ENCODE assay signal across 9 mouse cellular contexts in the genomic region with DNA sequence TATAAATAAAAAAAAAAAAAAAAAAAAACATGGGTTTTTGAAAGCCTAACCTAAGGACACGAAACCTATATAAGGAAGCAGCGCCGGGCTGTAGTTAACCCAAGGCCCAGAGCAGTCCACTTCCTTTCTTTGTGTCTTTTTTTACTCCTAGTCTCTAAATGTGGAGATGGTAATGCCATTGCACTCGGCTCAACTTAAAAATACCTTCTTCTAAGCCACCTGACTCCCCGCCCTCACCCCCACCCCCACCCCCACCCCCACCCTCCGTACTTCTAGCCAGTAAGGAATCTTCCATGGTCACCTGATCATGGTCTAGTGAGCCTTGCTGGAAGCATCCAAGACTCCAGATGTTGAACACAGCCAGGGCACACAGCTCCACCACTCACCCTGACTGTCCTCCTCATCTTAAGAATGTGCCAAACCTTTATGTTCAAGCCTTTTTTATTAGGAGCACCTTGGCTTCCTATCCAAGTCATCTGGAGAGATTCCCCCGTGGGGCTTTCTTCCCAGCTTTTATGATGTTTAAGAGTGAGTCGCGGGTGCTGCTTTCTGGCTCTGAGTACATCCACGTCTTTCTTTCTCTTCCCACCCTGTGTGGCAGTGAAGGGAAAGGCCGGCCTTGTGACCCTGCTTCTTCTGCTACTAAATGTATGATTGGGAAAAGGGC. TPM values are rescaled to one million over a fixed set of nuclear protein-coding genes. Genes with fewer than 3 reads are reported as not detected.
DNase-seq lines count a peak whose midpoint lies in the region; ATAC-seq lines count a peak whose summit lies in the region.
"Had no signal": no experiment of that assay in that cellular context is flagged by ENCODE, and none has a peak within 500 bp of the region (broad histone marks: within the 10 kb centered on the region; RNA-seq: fewer than 3 reads in every experiment).

No protein-coding gene starts in this region.

- ATAC-seq in heart, embryonic 15.5 days (replicated peaks; ENCODE audit: insufficient number of reproducible peaks, insufficient read depth, low FRiP score, low read depth) = no peak
- no peak for ATAC-seq in liver, embryonic 12.5 days

- peak overlapping the region; percentile 74 for H3K27ac ChIP-seq in heart, embryonic 15.5 days
- H3K27ac ChIP-seq in brown adipose tissue, adult 24 weeks (replicated peaks; ENCODE audit: low read depth, low read length) = peak overlapping the region; percentile 99
- H3K27ac ChIP-seq in liver, embryonic 12.5 days = peak overlapping the region; percentile 95

- DNase-seq in heart, postnatal 25 days (ENCODE audit: low spot score) = no peak
- DNase-seq in A20 (ENCODE audit: low read depth, low spot score) = peak; percentile 26
- DNase-seq in ovary, postnatal 36 days (ENCODE audit: low spot score) = no peak
- no peak for DNase-seq in cerebellum, adult 18-20 months
- DNase-seq in cerebellum, adult 11 months = no peak

- H3K27me3 ChIP-seq in heart, embryonic 15.5 days = no peaks in the 10 kb centered on the region
- 0 out of 2 replicates have a peak, but pooled peaks cover 3% of the 10 kb centered on the region for H3K27me3 ChIP-seq in liver, embryonic 12.5 days (replicated peaks)

- peaks cover 35% of the 10 kb centered on the region for H3K4me1 ChIP-seq in heart, embryonic 15.5 days (replicated peaks)
- peaks cover 36% of the 10 kb centered on the region for H3K4me1 ChIP-seq in brown adipose tissue, adult 24 weeks (ENCODE audit: control insufficient read depth, insufficient read depth, insufficient read length, low read length)
- H3K4me1 ChIP-seq in liver, embryonic 12.5 days = peaks cover 65% of the 10 kb centered on the region

- no peak overlapping the region for H3K4me3 ChIP-seq in heart, embryonic 15.5 days
- no peak overlapping the region for H3K4me3 ChIP-seq in brown adipose tissue, adult 24 weeks (ENCODE audit: insufficient read depth, low read depth, low read length)
- H3K4me3 ChIP-seq in liver, embryonic 12.5 days = peak overlapping the region; percentile 38; the same call in 1 of the 2 replicates

- H3K4me2 ChIP-seq in heart, embryonic 15.5 days = peak overlapping the region; percentile 44
- H3K4me2 ChIP-seq in liver, embryonic 12.5 days = peak overlapping the region; percentile 66

- no peaks in the 10 kb centered on the region for H3K9me3 ChIP-seq in heart, embryonic 15.5 days (replicated peaks)
- H3K9me3 ChIP-seq in liver, embryonic 12.5 days (replicated peaks) = no peaks in the 10 kb centered on the region
- H3K9me3 ChIP-seq: G1E had no signal

- WGBS in heart, embryonic 15.5 days = 62% methylated on average over 11 of the region's 11 CpGs
- 55% methylated on average over 11 of the region's 11 CpGs for WGBS in liver, embryonic 12.5 days (ENCODE audit: insufficient replicate concordance)

- intact Hi-C loops in heart, postnatal 25 days (cut with DNase I) = loop anchor here (5.0 kb wide), 1 partner anchor 75 kb away; no protein-coding TSS in a partner anchor

- H3K9ac ChIP-seq in heart, embryonic 15.5 days = no peak overlapping the region
- H3K9ac ChIP-seq in liver, embryonic 12.5 days = peak overlapping the region; percentile 70; the same call in 1 of the 2 replicates

- no peaks in the 10 kb centered on the region for H3K36me3 ChIP-seq in heart, embryonic 15.5 days
- H3K36me3 ChIP-seq in liver, embryonic 12.5 days = no peaks in the 10 kb centered on the region
- H3K36me3 ChIP-seq: G1E had no signal

RNA-seq across cellular contexts. Expression of gene Plpp1, which starts 48.1 kb away (rescaled TPM):
- polyA plus RNA-seq in heart, embryonic 15.5 days (2015; fragmentation: Nextera tagmentation; extraction: Ambion mirVana) = 54.1 and 61.2 TPM in 2 replicates
- total RNA-seq in heart, postnatal 25 days (2021) = 10 to 100 TPM; 59.4 to 63.6 TPM
- polyA plus RNA-seq in brown adipose tissue, adult 24 weeks (2012; ENCODE audit: insufficient read depth, insufficient read length, missing spikeins) = 10.1 and 15.5 TPM in 2 replicates
- 28.6 and 30.8 TPM in 2 replicates for polyA plus RNA-seq in liver, embryonic 12.5 days (2016; fragmentation: Nextera tagmentation; extraction: Ambion mirVana)
